Mouse (Mus musculus) WW6 (cell line): ENCODE measurements at regions not wholly inside any gene's neighbourhood (a gene's known extent, or its start where the extent isn't known, plus 50 kb on each side); places are given as distances from the start of the nearest gene placed in this dataset.
"Not testable (repeated sequence)": the region's sequence is repeated elsewhere in the genome, so short reads cannot be mapped to it uniquely, and the experiment has no call there.

Experiments
- DNase-seq: peaks from one replicate; pipeline ENCODE4 v3.0.0-alpha.2; 2013; ENCODE audit warnings: low read depth, low spot score

DNA sequence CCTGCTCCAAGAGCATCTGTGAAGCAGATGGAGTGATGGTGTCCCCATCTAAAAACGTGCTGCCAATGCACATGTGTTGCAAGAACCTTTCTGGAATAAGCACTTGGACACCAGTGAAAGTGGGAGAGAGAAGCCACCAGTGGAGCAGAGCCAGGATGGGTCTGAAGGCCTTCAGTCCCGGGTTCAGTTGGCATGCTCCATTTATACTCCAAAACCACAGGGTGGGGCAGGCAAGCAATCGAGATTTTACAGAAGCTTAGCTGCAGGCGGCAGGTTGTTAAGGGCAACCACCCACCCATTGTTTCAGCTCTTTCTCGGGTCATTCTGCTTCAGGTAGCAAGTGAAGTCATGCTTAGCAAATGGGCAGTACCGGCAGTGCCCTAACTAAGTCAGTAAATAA is 51.8 kb upstream of the Sv2b start:
- no peak for DNase-seq

DNA sequence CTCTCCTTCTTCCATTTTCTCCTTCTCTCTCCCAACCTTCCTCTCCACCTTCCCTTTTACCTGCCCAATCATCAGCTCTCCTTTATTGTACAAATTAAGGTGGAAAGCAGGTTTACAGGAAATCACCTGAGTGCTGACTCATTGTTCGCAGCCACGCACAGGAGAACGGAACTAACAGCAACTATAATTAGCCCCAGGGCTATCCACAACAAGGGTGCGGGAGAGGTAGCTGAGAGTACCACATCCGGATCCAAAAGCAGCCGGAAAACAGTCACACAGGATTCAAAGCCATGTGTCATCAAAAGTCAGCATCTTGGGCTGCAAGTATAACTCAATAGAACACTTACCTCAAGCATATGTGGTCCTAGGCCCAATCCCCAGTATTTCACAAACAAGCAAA is 53.5 kb upstream of the Sv2b start:
- DNase-seq: no peak

DNA sequence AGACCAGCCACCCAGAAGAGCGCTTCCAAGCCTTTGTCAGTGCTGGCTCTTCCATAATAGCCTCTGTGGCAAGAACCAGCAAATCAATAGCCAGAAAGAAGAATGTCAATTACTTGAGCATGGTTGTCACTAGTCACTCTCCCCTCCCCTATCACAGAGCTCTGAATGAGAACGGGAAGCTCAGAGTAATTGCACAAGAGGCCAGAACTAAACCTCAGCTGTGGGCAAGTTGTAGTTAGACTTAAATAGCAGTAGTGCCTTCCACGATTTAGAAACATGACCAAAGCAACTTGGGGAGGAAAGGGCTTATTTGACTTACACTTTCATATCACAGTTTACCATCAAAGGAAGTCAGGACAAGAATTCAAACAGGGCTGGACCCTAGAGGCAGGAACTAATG is 56.4 kb upstream of the Sv2b start:
- DNase-seq: no peak

DNA sequence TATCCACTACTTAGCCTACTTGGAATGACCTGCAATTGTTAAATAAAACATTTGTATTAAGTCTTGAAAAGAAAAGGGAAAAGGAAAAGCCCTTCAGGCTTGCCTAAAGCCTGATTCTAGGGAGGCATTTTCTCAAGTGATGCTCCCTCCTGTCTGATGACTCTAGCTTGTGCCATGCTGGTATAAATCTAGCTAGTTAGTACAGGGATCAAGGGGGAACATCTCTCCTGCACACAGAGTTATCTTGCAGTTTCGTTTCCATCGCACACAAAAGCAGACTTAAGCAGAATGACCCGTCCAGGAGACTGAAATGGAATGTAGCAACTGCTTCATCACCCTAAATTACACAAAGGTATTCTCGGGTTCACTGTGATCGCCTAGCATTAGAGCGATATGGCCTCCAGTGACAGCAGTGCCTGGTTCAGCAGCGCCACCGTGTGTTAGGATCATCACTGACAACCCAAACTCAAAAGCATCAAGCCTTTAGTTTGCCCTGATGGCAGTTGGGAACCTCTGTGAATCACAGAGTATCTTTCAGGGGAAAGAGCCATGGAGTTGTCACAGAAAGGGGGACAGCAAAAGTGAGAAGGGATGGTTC is 57.3 kb upstream of the Sv2b start:
- no peak for DNase-seq

DNA sequence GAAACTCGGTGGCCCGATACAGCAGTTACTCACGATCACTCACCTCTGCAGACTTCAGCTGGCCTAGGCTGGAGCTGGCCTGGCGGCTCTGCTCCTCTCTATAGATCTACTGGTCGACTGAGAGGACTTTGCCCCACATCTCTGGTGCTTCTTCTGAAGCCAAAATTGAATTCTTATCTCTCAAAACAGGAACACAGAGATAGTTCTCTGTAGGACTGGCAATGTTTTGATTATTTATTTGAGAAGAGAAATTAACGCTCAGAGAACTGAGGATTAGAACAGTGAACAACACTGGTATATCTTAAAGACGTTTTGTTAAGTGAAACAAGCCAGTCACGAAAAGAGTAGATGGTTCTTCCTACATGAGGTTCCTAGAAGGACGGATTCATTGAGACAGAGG is 59.3 kb upstream of the Sv2b start:
- no peak for DNase-seq

DNA sequence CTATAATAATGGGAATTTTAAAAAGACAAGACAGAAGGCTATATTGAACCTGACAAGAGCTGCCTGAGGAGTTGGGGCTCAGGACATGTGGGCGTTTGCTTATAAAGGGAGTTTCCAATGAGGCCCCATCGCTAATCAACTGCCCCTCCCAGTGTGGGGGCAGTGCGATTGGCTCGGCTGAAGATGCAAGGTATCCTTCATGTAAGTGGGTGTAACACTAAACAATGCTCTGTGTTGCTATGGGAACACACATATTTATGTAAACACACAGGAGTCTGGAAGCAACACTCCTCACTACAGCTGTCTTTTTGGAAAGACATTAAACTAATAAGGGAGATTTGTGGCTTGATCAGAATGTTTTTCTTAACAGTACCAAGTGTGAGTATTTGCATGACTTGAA is 60.3 kb upstream of the Sv2b start:
- no peak for DNase-seq

DNA sequence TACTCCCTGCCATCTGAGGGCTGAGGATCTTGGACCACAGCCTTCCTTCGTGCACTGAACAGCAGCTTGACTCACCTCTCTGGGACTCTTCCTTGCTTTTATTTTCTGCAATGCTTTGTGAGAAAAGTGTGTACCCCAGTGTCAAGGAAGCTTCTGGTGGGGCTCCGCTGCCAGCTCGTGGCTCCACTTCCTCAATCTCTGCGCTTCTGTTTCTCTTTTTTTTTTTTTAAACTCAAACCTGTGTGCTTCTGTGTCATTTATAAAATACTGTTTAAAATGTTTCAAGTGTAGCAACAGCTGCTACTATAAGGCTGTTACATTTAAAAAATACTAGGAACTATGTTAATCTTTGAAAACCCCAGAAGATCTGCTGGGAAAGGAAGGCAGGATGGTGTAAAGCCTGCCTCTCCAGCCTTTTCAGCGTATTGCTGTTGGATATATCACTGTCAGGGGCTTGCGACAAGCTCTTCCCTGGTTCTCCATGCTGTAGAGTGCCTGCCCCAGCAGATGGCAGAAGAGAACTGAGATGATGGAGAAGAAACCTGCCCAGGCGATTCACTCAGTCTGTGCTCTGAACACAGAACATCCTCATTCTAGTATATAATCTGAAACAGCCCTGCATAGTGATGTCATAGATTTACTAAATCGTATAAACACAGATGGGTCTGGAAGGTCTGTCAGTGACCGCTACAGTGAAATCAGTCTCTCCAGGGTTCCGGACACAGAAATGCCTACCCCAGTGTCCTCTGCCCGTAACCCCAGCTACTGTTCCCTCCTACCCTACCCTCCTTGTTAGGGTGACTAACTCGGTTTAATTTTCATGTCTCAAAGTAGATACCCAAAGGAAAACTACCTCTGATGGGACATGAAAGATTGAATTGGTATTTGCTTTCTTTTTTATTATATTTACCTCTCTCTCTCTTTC is 61.8 kb upstream of the Sv2b start:
- DNase-seq: no peak

DNA sequence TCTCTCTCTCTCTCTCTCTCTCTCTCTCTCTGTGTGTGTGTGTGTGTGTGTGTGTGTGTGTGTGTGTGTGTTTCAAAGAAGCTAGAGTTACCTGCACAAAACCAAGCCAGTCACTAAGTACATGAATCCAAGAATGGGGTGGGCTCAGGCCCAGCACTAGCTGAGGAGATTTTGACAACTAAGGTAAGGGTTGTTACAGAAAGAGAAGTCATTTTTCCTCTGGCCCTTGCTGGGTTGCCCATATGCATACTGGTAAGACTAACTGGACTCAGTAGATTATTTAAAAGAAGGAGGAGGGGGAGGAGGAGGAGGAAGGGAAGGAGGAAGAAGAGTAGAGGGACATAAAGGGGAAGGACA is 62.4 kb upstream of the Sv2b start:
- no peak for DNase-seq

DNA sequence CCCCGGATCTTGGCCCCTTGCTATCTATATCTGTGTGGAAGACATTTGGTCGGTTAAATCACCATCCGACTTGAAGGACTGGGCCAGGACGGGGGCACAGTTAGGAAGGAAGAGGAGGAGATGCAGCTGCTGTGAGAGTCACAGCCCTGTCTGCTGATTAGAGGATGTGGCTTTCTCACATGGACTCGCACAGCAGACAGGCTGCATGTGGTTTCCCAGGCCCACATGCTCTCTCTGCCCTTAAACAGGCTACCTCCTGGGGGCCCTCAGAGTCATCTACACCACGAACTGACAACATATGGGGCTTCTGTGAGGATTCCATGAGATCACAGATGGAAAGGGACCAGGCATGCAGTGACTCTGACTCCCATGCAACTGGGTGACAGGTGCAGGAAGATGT is 62.9 kb upstream of the Sv2b start:
- DNase-seq: no peak

DNA sequence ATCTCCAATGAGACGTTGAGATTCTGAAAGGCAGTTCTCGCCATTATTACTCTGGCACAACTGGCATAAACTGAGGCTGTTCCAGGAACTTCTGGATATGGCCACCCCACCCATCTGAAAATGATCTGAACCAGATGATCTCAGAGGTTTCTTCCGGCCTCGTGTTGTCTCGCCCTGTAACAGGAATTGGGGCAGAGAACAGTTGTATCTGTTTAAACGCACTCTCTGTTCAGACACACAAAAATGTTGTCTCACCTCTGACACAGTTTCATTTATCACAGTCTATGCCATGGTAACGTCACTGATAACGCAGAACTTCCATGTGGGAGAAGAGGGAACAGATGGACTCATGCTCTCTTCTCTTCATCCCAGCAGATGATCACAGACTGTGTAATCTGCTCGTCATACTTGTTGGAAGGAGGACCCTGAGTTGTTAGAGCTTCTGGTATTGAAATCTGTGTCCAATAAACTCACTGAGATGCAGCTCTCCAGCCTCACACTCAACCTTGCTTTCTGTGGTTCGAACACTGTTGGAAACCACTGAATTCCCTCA is 63.9 kb upstream of the Sv2b start:
- no peak for DNase-seq

DNA sequence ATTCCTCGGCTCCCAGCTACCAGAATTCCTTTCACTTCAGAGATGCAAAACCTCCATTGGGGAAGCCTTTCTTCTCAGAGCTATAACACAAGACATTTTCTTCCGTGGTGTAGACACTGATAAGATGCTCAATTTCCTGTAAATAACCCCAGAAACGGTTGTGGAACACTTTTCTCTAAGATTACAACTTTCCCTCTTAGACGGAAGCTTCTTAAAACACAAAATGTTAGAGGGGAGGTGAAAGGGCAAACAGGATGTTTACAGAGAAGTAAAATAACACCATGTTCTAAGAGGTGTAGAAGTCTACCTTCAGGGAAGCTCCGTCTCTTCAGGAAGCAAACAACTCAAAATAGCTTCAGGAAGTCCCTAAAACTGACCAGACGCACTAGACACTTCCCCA is 65.4 kb upstream of the Sv2b start:
- DNase-seq: no peak

DNA sequence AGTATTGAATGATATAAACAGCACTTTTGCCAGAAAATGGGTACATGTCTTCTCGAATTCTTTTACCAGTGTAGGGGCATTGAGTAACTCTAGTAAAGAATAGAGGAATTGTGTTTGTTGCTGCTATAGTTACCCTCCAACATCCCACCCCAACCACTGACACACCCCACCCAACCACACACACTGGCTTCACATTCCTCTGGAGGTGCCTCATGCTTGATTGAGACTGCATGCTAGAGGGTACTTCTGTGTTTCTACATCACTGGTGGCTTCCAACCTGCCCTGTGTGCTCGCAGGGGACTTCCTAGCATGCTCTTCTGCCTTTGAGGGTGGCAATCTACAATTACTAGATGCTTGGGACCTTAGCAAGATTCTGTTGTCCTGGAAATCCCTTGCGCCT is 70.5 kb upstream of the Sv2b start:
- DNase-seq: no peak

DNA sequence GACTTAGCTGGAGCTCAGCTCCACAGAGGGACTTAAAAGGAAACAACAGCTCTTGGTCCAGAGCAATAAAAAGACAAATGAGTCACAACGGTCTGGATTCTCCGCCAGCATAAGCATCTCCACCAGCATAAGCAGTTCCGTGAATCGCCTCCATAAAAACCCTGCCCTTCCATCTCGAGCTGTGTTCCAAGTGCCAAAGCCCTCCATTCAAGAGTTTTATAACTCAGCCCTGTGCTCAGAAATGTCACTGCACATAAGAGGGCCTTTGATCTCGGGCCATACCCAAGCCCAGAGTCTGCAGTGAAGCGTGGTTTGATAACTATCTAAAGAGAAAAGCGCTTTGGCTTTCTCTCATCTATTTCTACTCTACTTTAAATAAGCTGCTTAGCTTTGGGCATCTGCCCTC is 70.8 kb upstream of the Akap13 start:
- DNase-seq: no peak

DNA sequence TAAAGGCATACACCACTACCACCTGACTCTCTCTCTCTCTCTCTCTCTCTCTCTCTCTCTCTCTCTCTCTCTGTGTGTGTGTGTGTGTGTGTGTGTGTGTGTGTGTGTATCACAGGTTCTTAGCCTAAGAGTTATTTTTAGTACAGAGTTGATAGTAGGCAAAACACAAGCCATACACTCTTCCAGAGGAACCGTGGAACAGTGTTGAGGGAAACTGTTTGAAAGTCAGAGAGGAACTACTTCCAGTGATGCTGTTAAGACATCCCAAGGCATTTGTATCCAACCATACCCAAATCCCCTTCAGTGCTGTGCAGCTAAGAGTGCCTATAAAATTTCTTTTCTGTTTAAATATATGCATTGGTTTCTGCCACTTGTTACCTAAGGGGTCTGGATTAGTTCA is 68.3 kb upstream of the Akap13 start:
- no peak for DNase-seq

DNA sequence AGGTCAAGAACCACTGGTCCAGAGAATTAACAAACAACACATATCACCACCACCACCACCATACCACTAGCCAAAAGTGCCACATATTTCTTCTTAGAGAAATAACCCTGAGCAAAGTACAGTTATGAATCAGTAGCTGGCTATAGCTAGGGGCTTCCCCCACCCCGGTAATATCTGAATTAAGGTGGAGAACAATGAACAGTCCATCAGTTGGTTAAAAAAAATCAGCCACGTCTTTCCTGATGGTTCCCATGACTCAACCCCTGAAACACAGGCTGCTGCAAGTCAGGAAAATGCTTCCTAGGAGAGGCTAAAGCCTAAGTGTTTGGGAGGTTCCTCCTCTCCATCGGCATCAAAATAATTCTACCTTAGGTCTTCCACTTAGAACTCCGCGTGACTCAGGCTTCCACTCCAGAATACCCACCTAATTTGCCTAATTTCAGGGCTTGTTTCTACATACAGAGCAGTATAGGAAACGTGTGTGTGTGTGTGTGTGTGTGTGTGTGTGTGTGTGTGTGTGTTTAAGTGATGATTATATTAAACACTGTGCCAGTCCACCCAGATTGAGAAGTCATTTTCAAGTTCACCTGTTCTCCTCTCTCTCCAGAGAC is 67.4 kb upstream of the Akap13 start:
- no peak for DNase-seq

DNA sequence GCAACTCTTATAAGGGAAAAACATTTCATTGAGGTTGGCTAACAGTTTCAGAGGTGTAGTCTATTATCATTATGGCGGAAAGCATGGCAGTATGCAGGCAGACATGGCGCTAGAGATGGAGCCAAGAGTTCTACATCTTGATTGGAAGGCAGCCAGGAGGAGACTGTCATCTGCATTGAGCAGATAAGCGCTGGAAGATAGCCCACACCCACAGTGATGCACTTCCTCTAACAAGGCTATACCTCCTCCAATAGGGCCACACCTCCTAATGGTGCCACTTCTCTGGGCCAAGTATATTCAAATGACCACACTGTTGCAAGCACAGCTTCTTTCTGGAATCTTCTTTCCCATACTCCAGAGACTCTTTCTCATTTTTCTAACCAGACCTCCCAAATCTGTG is 65.2 kb upstream of the Akap13 start:
- DNase-seq: no peak

DNA sequence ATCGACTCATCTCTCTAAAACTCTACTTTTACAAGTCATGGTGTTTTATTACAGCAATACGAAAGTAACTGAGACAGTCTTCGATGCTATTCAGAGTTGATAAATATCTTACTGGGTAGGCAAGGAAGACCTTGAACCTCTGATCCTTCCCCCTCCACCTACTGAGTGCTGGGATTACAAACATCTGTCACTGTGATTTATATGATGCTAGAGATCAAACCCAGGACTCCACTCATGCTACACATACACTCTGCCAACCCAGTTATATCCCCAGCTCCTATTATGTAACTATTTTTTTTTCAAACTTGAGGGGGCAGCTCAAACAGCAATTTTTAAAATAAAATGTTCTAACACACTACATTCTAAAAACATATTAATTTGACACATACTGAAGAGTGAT is 62.6 kb upstream of the Akap13 start:
- no peak for DNase-seq

DNA sequence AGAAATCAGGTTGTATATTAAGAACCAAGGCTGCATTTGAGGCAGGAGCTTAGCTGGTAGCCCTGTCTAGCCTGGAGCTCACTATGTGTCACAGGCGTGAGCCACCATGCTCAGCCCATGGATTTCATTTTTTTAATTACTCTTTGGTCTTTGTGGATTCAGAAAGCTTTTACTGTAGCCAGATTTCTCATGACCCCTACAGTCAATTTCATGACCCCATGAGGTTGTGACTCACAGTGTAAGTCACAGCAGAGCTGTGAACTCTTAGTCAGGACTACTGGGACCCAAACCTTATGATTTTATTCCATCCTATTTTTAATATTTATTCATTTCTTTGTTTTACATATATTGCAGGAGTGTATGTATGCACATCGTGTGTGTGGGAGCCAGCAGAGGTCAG is 61.9 kb upstream of the Akap13 start:
- DNase-seq: no peak

DNA sequence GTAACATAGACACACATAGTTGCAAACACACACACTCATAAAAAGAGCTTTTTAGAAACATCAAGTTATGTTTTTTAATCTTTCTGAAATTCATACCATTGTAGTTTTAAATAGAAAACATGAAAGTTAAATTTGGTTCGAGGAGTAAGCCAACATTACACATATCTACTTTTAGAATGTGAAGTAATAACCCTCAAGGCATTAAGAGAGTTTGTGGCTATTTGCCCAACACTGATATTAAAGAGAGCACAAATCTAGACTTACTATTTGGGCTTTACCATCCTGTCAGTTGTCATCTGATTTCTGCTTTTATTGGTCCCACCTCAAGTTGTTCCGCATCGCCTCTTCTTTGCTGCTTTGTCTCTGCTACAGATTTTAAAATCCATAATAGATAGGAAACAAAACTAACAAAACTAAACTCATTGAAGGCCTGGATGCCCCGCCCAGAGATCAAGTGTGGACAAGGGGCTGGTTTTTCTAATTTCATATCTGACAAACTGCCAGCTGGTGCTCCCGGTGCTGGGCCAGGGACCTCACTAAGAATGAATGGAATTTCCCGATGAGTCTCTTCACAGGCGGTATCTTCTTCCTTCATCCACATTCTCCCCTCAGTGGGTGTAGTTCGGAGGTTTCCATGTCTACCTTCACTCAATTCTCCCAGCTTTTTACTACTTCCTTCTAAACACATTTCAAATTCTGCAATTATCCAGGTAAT is 60.3 kb upstream of the Akap13 start:
- DNase-seq: no peak

DNA sequence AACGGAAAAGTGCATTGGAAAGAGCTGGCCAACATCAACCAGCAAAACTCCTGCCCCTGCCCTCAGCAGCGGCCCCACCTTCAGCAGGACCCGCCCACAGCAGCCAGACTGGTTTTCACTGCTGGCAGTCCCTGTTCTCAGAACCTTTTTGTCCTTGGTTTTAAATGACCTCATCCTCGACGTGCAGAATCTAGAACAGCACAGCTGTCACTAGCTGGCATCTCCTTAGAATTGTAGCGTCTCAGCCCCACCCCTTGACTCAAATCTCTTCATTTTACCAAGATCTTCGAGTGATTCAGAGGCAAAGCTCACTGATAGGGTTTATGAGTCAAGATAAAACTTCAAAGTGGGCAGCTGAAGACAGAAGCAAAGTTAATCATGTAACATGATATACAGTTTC is 57.8 kb upstream of the Akap13 start:
- no peak for DNase-seq

DNA sequence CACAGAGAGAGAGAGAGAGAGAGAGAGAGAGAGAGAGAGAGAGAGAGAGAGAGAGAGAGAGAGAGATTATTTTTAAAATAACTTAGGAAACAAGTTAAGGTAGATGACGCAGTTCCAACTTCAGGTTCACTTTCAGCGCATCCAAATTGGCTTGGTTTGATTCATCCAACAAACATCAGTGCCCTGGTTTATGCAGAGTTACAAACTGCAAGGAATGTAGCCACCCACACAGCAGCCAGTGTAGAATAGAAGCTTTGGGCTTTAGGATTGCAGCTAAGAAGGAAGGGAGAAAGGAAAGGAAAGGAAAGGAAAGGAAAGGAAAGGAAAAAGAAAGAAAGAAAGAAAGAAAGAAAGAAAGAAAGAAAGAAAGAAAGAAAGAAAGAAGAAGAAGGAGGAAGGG is 56.9 kb upstream of the Akap13 start:
- DNase-seq: not testable (repeated sequence)
